Mouse (Mus musculus) liver, postnatal 0 days (tissue): Measurements from ENCODE around the gene Tnni3k. TPM values are rescaled to one million over a fixed set of nuclear protein-coding genes. Genes with fewer than 3 reads are reported as not detected.

ENCODE experiments used
- ATAC-seq: fragments of 200-750 bp; cut with Nextera tagmentation; 2 replicates; pipeline ENCODE4 v1.8.0; 2017; ENCODE audit warnings: mild to moderate bottlenecking, moderate library complexity
- DNase-seq: peaks from one replicate; pipeline ENCODE4 v3.0.0-alpha.2; 2016
- H3K27ac ChIP-seq: fragments of 300-500 bp; sonication (generic); 2 replicates; pipeline ENCODE4 v1.5.1; 2014; ENCODE audit warnings: antibody characterized with exemption, moderate library complexity, mild to moderate bottlenecking, low read depth
- H3K27me3 ChIP-seq: fragments of 300-500 bp; sonication (generic); 2 replicates; pipeline ENCODE4 v1.6.1; 2014; ENCODE audit warnings: low read length, control low read depth, mixed read lengths; ENCODE audit not compliant: insufficient read depth
- H3K36me3 ChIP-seq: fragments of 300-500 bp; sonication (generic); replicated peaks from 2 replicates; pipeline ENCODE4 v1.6.1; 2014; ENCODE audit warnings: mild to moderate bottlenecking, control low read depth, low read length, moderate library complexity, mixed read lengths; ENCODE audit not compliant: insufficient read depth
- H3K4me1 ChIP-seq: fragments of 300-500 bp; sonication (generic); 2 replicates; pipeline ENCODE4 v1.6.1; 2014; ENCODE audit warnings: antibody characterized with exemption, mild to moderate bottlenecking, control low read depth; ENCODE audit not compliant: insufficient read depth
- H3K4me2 ChIP-seq: fragments of 300-500 bp; sonication (generic); 2 replicates; pipeline ENCODE4 v1.6.1; 2014; ENCODE audit warnings: low read depth, mild to moderate bottlenecking, low read length, moderate library complexity, mixed read lengths
- H3K4me3 ChIP-seq: fragments of 300-500 bp; sonication (generic); 2 replicates; pipeline ENCODE4 v1.5.1; 2014; ENCODE audit warnings: low read depth, low read length
- H3K9ac ChIP-seq: fragments of 300-500 bp; sonication (generic); replicated peaks from 2 replicates; pipeline ENCODE4 v1.6.1; 2014; ENCODE audit warnings: mild to moderate bottlenecking, moderate library complexity
- H3K9me3 ChIP-seq: fragments of 300-500 bp; sonication (generic); 2 replicates; pipeline ENCODE4 v1.6.1; 2016; ENCODE audit warnings: mild to moderate bottlenecking, control low read depth, low read length, mixed read lengths
- CTCF ChIP-seq: sonication (generic); IDR thresholded peaks from 2 replicates; pipeline ENCODE4 v1.5.1; 2016; ENCODE audit warnings: antibody characterized with exemption, low read depth
- EP300 ChIP-seq: IDR thresholded peaks from 2 replicates; pipeline ENCODE4 v1.6.1; 2016; ENCODE audit warnings: antibody characterized with exemption, low read depth, mild to moderate bottlenecking
- WGBS: fragments of 180-500 bp; shearing (Covaris S2); extraction: QIAGEN DNeasy Blood & Tissue Kit; methylation state at CpG from one replicate; pipeline ENCODE4 v1.1.7; 2014; ENCODE audit not compliant: insufficient replicate concordance; 5-methylcytosine and 5-hydroxymethylcytosine counted together
- polyA plus RNA-seq: library from polyadenylated mRNA; unstranded; fragments of >200 nt; fragmentation: Nextera tagmentation; extraction: Ambion mirVana; gene quantifications from 2 replicates; pipeline ENCODE4 v1.2.1, GENCODE M21; 2015

Gene Tnni3k
- polyA plus RNA-seq, 1 experiment from 2014 or later: not detected

DNA sequence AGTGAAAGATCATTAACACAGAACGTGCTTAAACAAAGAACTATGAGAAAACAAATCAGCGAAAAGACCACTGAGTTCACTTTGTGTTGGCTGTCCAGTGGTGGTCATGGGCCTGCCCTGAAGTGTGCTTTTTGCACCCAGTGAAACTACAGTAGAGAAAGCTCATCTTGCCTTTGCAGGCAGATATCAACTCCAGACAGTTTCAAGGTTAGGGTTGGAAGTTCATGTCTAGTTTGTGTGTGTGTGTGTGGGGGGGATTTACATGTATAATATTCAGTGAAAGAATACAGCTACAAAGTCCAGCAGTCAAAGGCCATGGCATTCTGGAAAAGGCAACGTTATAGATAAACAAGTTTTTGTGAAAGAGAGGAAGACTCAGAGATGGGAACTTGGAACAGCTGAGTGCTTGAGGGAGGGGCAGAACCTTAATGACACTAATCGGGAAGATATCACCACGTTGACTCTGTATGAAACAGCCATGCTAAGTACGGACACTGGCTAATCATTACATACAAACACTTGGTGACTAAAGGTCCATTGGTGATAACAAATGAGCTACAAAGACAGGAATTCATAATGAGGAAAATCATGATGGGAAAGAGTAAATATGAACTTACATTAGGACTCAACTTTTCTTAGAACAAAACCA is 3.7 kb upstream of the Tnni3k start:
- Histone ChIP-seq H3K27ac (no peak overlapping the region), H3K36me3 (no peaks in the 10 kb centered on the region), H3K27me3 (no peaks in the 10 kb centered on the region), H3K9me3 (no peaks in the 10 kb centered on the region), H3K9ac (no peak overlapping the region), H3K4me3 (no peak overlapping the region), H3K4me1 (no peaks in the 10 kb centered on the region), H3K4me2 (no peak overlapping the region)
- DNase-seq (no peak), ATAC-seq (no peak)
- no peak for TF ChIP-seq EP300
- TF ChIP-seq CTCF: no peak
- WGBS: 61% methylated on average over 6 of the region's 6 CpGs

DNA sequence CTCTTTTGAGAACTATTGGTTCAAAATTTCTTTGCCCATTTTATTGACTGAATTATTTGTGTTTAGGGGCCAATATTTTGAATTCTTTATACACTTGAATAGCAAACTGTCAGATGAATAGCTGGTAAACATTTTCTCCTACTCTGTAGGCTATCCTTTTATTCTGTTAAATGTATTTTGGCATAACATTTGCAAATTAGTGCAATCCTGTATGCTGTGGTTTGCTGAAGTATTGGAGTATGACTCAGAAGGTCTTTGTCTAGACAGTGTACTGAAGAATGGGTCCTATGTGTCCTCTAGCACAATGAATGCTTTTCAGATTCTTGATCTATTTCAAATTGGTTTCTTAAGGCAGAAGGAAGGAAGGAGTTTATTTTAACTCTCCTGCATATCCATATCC is 2.4 kb upstream of the Tnni3k start:
- Histone ChIP-seq H3K36me3 (no peaks in the 10 kb centered on the region), H3K9me3 (no peaks in the 10 kb centered on the region), H3K27ac (no peak overlapping the region), H3K4me1 (no peaks in the 10 kb centered on the region), H3K27me3 (no peaks in the 10 kb centered on the region), H3K9ac (no peak overlapping the region), H3K4me3 (no peak overlapping the region), H3K4me2 (no peak overlapping the region)
- TF ChIP-seq EP300 (no peak), CTCF (no peak)
- ATAC-seq (no peak), DNase-seq (no peak)

DNA sequence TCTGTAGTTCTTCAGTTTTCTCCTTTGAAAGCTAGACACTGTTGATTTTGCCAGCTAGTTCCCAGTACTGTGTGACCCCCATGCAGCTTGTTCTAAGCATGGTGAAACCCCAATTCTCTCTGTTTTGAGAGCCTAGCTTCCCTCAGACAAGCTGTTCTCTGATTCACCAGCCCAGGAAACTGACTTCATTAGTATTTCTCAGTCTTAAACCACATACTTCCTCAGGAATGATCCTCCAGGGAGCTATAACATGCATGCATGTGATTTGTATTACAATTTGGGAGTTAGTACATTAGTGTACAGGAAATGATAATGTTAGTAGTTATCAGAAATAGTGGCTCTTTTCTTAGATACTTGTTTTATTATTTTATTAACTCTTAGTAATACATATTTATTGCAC is 1.4 kb upstream of the Tnni3k start:
- Histone ChIP-seq H3K9ac (no peak overlapping the region), H3K4me2 (no peak overlapping the region), H3K27me3 (no peaks in the 10 kb centered on the region), H3K9me3 (no peaks in the 10 kb centered on the region), H3K4me1 (no peaks in the 10 kb centered on the region), H3K36me3 (no peaks in the 10 kb centered on the region), H3K27ac (no peak overlapping the region), H3K4me3 (no peak overlapping the region)
- no peak for DNase-seq
- ATAC-seq: no peak
- TF ChIP-seq CTCF: no peak
- TF ChIP-seq EP300: no peak

DNA sequence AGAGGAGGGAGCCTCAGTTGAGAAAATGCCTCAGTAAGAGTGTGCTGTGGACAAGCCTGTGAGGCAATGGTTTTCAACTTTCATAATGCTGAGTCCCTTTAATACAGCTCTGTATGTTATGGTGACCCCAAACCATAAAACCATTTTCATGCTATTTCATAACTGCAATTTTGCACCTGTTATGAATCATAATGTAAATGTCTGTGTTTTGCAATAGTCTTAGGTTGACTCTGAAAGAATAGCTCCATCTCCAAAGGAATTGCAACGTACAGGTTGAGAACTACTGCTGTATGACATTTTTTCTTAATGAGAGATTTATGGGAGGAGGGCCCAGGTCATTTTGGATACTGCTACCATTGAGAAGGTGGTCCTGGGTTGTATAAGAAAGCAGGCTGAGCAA is 2.0 kb downstream of the Tnni3k start:
- ATAC-seq: no peak
- 61% methylated on average over 1 of the region's 1 CpGs for WGBS

DNA sequence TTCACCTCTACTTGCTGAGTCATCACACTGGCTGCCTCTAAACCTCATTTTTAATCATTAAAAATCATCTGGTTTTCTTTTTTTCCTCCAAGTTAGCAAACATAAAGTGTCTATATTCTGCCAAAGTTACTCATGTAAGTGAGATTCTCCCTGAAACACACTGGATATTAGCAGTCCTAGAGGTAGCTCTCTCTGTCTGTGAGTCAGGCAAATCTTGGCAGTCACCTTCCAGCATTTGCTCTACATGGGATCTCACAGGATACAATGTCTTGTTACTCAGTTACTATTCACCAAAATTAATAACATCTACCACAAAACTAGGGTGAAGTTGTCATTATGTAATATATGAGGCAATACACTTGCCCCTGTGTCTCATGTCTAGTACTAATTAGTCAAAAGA is 3.2 kb downstream of the Tnni3k start:
- Histone ChIP-seq H3K9ac (no peak overlapping the region), H3K27me3 (no peaks in the 10 kb centered on the region), H3K4me1 (no peaks in the 10 kb centered on the region), H3K4me3 (no peak overlapping the region), H3K27ac (no peak overlapping the region), H3K36me3 (no peaks in the 10 kb centered on the region), H3K4me2 (no peak overlapping the region), H3K9me3 (no peaks in the 10 kb centered on the region)
- no peak for DNase-seq
- ATAC-seq: no peak
- no peak for TF ChIP-seq CTCF

More for the DNA sequence above, 2.0 kb downstream of the Tnni3k start:
- no peak for TF ChIP-seq CTCF
- TF ChIP-seq EP300: no peak
- no peaks in the 10 kb centered on the region for H3K36me3 ChIP-seq
- H3K9ac ChIP-seq: no peak overlapping the region
- H3K27me3 ChIP-seq: no peaks in the 10 kb centered on the region
- no peak overlapping the region for H3K4me2 ChIP-seq
- H3K4me3 ChIP-seq: no peak overlapping the region
- H3K27ac ChIP-seq: no peak overlapping the region
- DNase-seq: no peak
- H3K4me1 ChIP-seq: no peaks in the 10 kb centered on the region
- H3K9me3 ChIP-seq: no peaks in the 10 kb centered on the region

DNA sequence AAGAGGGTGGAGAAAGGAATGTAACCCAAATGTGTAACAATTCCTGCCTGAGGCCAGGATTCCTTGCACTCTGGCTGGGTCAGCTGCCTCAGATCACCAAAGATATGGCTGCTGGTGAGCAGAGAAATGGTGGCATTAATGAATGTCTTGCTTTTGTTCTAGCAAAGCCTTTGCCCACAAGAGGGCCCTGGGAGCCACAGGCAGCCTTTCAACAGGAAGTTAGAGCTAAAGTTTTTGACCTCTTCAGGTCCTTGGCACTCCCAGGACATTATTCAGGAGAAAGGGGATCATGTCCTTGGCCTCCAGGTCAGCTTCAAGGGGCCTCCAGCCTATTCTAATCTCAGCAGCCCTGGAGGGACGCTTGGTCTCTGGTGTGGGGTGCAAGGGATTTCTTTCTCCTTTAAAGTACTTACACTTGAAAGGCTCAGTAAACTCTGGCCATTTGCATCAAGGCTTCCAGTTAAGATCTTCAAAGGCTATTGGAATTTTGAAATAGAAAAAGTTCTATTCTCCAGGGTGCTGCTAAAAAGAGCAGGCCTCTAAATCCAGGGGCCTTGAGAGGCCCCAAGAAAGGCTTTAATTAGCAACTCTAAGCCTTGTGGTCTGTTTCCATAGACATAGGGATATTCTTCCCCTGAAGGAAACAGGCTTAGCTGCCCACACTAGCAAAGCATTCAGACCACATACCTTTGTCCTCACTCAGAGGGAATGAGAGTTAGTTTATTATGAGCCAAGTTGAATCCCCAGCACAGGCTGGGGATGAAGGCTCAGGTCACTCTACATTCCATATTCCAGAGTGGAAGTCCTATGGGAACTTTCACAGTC is 16.0 kb downstream of the Tnni3k start:
- Histone ChIP-seq H3K4me2 (no peak overlapping the region), H3K27ac (no peak overlapping the region), H3K27me3 (no peaks in the 10 kb centered on the region), H3K4me3 (no peak overlapping the region), H3K9me3 (no peaks in the 10 kb centered on the region), H3K36me3 (no peaks in the 10 kb centered on the region), H3K9ac (no peak overlapping the region), H3K4me1 (no peaks in the 10 kb centered on the region)
- WGBS: 41% methylated on average over 1 of the region's 1 CpGs
- TF ChIP-seq CTCF: no peak
- no peak for TF ChIP-seq EP300
- ATAC-seq (no peak), DNase-seq (no peak)
